Mouse (Mus musculus): ENCODE measurements around the gene Cmss1. TPM values are rescaled to one million over a fixed set of nuclear protein-coding genes. Genes with fewer than 3 reads are reported as not detected.

Cmss1 gene
- polyA plus RNA-seq, 1 experiment from 2014 or later = 52.5 TPM

DNA sequence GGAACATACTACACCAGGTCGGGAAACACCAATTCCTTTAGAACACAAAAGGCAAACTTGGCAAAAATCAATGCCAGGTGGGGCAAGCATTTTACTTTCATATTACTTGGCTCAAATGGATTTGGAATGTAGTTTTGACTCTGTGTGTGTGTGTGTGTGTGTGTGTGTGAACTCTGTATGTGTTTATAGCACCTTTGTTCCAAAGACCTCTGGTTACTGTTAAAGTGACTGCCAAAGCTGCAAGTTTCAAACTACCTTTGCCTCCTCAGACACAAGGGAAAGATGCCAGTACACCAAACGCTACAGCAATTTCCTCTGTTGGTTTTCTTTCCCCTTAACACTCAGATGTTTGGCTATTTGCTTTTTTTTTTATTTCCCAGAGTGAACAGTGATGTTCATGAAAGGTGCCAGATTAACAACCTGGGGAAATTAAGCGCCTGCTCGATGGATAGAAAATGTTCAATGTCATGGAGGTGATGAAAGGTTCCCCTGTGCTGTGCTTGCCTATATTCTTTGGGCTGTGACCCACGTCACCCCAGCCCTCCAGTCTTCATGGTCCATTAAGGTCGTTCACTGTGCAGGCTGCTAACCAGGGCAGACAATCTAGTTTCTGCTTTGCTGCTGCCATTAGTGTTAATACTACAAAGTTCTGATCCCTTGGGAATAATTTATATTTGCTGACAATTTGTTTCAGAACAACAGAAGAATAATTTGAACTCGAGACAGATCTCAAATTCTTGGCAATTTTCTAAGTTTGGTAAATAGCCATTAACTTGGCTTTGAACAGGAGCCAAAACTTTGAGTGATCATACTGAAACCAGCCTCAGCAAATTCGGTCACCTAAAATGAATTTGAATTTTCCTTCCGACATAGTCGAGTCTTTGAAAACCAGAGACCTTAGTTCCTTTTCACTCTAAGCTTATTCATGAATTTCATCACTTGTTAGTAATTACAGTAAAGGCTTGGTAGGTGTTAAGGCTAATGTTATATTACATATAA is 161.3 kb downstream of the Cmss1 start:
- Histone ChIP-seq H3K27me3 (ENCODE audit: control insufficient read depth, insufficient read depth, low read length) (no peaks in the 10 kb centered on the region), H3K27ac (ENCODE audit: low read depth, low read length) (no peak overlapping the region), H3K9ac (ENCODE audit: low read length) (no peak overlapping the region), H3K4me1 (replicated peaks; ENCODE audit: control insufficient read depth, insufficient read depth, low read length) (no peaks in the 10 kb centered on the region), H3K4me3 (ENCODE audit: low read depth, low read length) (no peak overlapping the region), H3K4me2 (ENCODE audit: low read depth, low read length, severe bottlenecking) (no peak overlapping the region), H3K9me3 (ENCODE audit: control insufficient read depth, low read length) (peaks cover 2% of the 10 kb centered on the region; the same call in 1 of the 2 replicates), H3K36me3 (ENCODE audit: control insufficient read depth, insufficient read depth, low read length) (no peaks in the 10 kb centered on the region)
- DNase-seq (ENCODE audit: low spot score) = no peak
- ATAC-seq (replicated peaks; ENCODE audit: low FRiP score) = no peak
- 78% methylated on average over 10 of the region's 10 CpGs for WGBS

GRCm38 (mm10) chr16:57440706-57441437 is 165.8 kb downstream of the Cmss1 start:
- H3K27me3 ChIP-seq (ENCODE audit: control insufficient read depth, insufficient read depth, low read length) = no peaks in the 10 kb centered on the region
- H3K27ac ChIP-seq (ENCODE audit: low read depth, low read length) = no peak overlapping the region
- 78% methylated on average over 10 of the region's 10 CpGs for WGBS
- no peak for ATAC-seq (replicated peaks; ENCODE audit: low FRiP score)
- no peak overlapping the region for H3K4me3 ChIP-seq (ENCODE audit: low read depth, low read length)
- no peak overlapping the region for H3K9ac ChIP-seq (ENCODE audit: low read length)
- H3K9me3 ChIP-seq (ENCODE audit: control insufficient read depth, low read length) = no peaks in the 10 kb centered on the region
- no peaks in the 10 kb centered on the region for H3K4me1 ChIP-seq (replicated peaks; ENCODE audit: control insufficient read depth, insufficient read depth, low read length)
- H3K4me2 ChIP-seq (ENCODE audit: low read depth, low read length, severe bottlenecking) = no peak overlapping the region
- DNase-seq (ENCODE audit: low spot score) = no peak
- no peaks in the 10 kb centered on the region for H3K36me3 ChIP-seq (ENCODE audit: control insufficient read depth, insufficient read depth, low read length)

DNA sequence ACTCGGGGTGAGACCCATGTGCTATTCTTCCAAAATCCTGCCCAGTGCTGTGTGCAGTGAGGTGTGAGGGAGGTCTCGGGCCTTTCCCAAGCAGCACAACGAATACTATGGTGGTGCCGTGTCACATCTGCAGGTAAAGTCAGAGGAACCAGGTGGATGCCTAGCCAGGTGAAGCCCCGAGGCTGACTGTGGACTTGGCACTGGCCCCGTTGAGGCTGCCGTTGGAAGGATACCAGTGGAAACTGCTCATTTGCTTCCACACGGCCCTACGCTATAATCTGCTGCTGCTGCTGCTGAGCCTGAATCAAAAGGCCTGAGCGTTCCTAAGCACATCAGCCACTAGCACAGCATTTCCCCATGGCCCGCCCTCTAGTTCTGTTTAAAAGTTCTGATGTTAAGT is 167.5 kb downstream of the Cmss1 start:
- H3K4me1 ChIP-seq (replicated peaks; ENCODE audit: control insufficient read depth, insufficient read depth, low read length) = no peaks in the 10 kb centered on the region
- no peak overlapping the region for H3K9ac ChIP-seq (ENCODE audit: low read length)
- H3K27ac ChIP-seq (ENCODE audit: low read depth, low read length) = no peak overlapping the region
- H3K36me3 ChIP-seq (ENCODE audit: control insufficient read depth, insufficient read depth, low read length) = no peaks in the 10 kb centered on the region
- DNase-seq (ENCODE audit: low spot score) = no peak
- no peak overlapping the region for H3K4me3 ChIP-seq (ENCODE audit: low read depth, low read length)
- no peak overlapping the region for H3K4me2 ChIP-seq (ENCODE audit: low read depth, low read length, severe bottlenecking)
- ATAC-seq (replicated peaks; ENCODE audit: low FRiP score) = no peak
- H3K9me3 ChIP-seq (ENCODE audit: control insufficient read depth, low read length) = no peaks in the 10 kb centered on the region
- 87% methylated on average over 11 of the region's 11 CpGs for WGBS
- H3K27me3 ChIP-seq (ENCODE audit: control insufficient read depth, insufficient read depth, low read length) = no peaks in the 10 kb centered on the region

GRCm38 (mm10) chr16:57438288-57438685 is 168.4 kb downstream of the Cmss1 start:
- 78% methylated on average over 5 of the region's 5 CpGs for WGBS
- no peak overlapping the region for H3K4me3 ChIP-seq (ENCODE audit: low read depth, low read length)
- ATAC-seq (replicated peaks; ENCODE audit: low FRiP score) = no peak
- H3K4me2 ChIP-seq (ENCODE audit: low read depth, low read length, severe bottlenecking) = no peak overlapping the region
- no peaks in the 10 kb centered on the region for H3K36me3 ChIP-seq (ENCODE audit: control insufficient read depth, insufficient read depth, low read length)
- H3K9me3 ChIP-seq (ENCODE audit: control insufficient read depth, low read length) = no peaks in the 10 kb centered on the region
- no peak for DNase-seq (ENCODE audit: low spot score)
- H3K4me1 ChIP-seq (replicated peaks; ENCODE audit: control insufficient read depth, insufficient read depth, low read length) = no peaks in the 10 kb centered on the region
- no peak overlapping the region for H3K27ac ChIP-seq (ENCODE audit: low read depth, low read length)
- no peaks in the 10 kb centered on the region for H3K27me3 ChIP-seq (ENCODE audit: control insufficient read depth, insufficient read depth, low read length)
- H3K9ac ChIP-seq (ENCODE audit: low read length) = no peak overlapping the region

DNA sequence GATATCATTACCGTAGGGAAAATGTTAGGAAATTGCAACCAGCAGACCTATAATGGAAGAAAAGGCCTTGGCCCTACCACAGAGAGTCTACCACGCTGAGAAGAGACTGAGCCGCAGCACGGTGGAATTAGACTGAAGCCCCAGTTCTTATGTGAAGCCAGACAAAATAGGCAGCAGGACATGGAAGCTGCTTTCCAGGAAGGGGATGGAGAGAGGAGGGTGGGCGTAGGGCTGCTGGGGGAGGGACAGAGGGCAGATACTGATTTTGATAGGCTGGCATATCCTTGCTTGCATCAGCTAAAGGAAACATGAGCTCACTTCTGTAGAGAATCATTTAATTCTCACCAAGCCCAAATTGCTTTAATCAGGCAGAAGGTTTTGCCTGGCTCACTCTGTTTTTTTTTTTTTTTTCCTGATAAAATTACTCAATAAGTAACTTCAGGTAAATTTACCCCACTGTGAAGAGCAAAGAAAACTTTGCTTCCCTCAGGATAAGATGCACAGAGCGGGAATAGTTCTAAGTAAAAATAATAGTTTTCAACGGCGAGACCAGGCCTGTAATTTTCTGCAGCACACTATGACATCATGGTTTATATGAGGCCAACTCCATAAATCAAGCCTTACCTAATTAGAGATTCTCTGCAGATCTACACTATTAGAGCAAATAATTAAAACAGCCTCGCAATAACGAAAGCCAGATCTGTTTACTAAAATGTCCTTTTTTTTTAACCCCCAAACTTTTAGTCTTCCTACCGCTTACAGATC is 169.0 kb downstream of the Cmss1 start:
- Histone ChIP-seq H3K4me1 (replicated peaks; ENCODE audit: control insufficient read depth, insufficient read depth, low read length) (no peaks in the 10 kb centered on the region), H3K4me2 (ENCODE audit: low read depth, low read length, severe bottlenecking) (no peak overlapping the region), H3K9me3 (ENCODE audit: control insufficient read depth, low read length) (no peaks in the 10 kb centered on the region), H3K27me3 (ENCODE audit: control insufficient read depth, insufficient read depth, low read length) (no peaks in the 10 kb centered on the region), H3K4me3 (ENCODE audit: low read depth, low read length) (no peak overlapping the region), H3K9ac (ENCODE audit: low read length) (no peak overlapping the region), H3K27ac (ENCODE audit: low read depth, low read length) (no peak overlapping the region), H3K36me3 (ENCODE audit: control insufficient read depth, insufficient read depth, low read length) (no peaks in the 10 kb centered on the region)
- DNase-seq (ENCODE audit: low spot score) = no peak
- peak; percentile 79 for ATAC-seq (replicated peaks; ENCODE audit: low FRiP score)
- WGBS = 72% methylated on average over 11 of the region's 11 CpGs

GRCm38 (mm10) chr16:57434640-57435039 is 172.0 kb downstream of the Cmss1 start:
- ATAC-seq (replicated peaks; ENCODE audit: low FRiP score) (no peak), DNase-seq (ENCODE audit: low spot score) (no peak)
- Histone ChIP-seq H3K4me1 (replicated peaks; ENCODE audit: control insufficient read depth, insufficient read depth, low read length) (no peaks in the 10 kb centered on the region), H3K27ac (ENCODE audit: low read depth, low read length) (no peak overlapping the region), H3K9ac (ENCODE audit: low read length) (no peak overlapping the region), H3K36me3 (ENCODE audit: control insufficient read depth, insufficient read depth, low read length) (no peaks in the 10 kb centered on the region), H3K4me2 (ENCODE audit: low read depth, low read length, severe bottlenecking) (no peak overlapping the region), H3K4me3 (ENCODE audit: low read depth, low read length) (no peak overlapping the region), H3K9me3 (ENCODE audit: control insufficient read depth, low read length) (no peaks in the 10 kb centered on the region), H3K27me3 (ENCODE audit: control insufficient read depth, insufficient read depth, low read length) (no peaks in the 10 kb centered on the region)
- 85% methylated on average over 3 of the region's 3 CpGs for WGBS

GRCm38 (mm10) chr16:57433671-57434070 is 173.0 kb downstream of the Cmss1 start:
- ATAC-seq (replicated peaks; ENCODE audit: low FRiP score) = no peak

GRCm38 (mm10) chr16:57433173-57433572 is 173.5 kb downstream of the Cmss1 start:
- 77% methylated on average over 4 of the region's 4 CpGs for WGBS

More at GRCm38 (mm10) chr16:57433671-57434070, 173.0 kb downstream of the Cmss1 start:
- no peak overlapping the region for H3K4me3 ChIP-seq (ENCODE audit: low read depth, low read length)
- H3K36me3 ChIP-seq (ENCODE audit: control insufficient read depth, insufficient read depth, low read length) = no peaks in the 10 kb centered on the region
- H3K4me1 ChIP-seq (replicated peaks; ENCODE audit: control insufficient read depth, insufficient read depth, low read length) = no peaks in the 10 kb centered on the region
- no peaks in the 10 kb centered on the region for H3K9me3 ChIP-seq (ENCODE audit: control insufficient read depth, low read length)
- no peak overlapping the region for H3K27ac ChIP-seq (ENCODE audit: low read depth, low read length)
- WGBS = 85% methylated on average over 6 of the region's 6 CpGs
- no peak overlapping the region for H3K9ac ChIP-seq (ENCODE audit: low read length)
- DNase-seq (ENCODE audit: low spot score) = no peak
- no peak overlapping the region for H3K4me2 ChIP-seq (ENCODE audit: low read depth, low read length, severe bottlenecking)
- no peaks in the 10 kb centered on the region for H3K27me3 ChIP-seq (ENCODE audit: control insufficient read depth, insufficient read depth, low read length)

More at GRCm38 (mm10) chr16:57433173-57433572, 173.5 kb downstream of the Cmss1 start:
- DNase-seq (ENCODE audit: low spot score) (no peak), ATAC-seq (replicated peaks; ENCODE audit: low FRiP score) (no peak)
- Histone ChIP-seq H3K9ac (ENCODE audit: low read length) (no peak overlapping the region), H3K27me3 (ENCODE audit: control insufficient read depth, insufficient read depth, low read length) (no peaks in the 10 kb centered on the region), H3K4me1 (replicated peaks; ENCODE audit: control insufficient read depth, insufficient read depth, low read length) (no peaks in the 10 kb centered on the region), H3K27ac (ENCODE audit: low read depth, low read length) (no peak overlapping the region), H3K9me3 (ENCODE audit: control insufficient read depth, low read length) (no peaks in the 10 kb centered on the region), H3K36me3 (ENCODE audit: control insufficient read depth, insufficient read depth, low read length) (no peaks in the 10 kb centered on the region), H3K4me3 (ENCODE audit: low read depth, low read length) (no peak overlapping the region), H3K4me2 (ENCODE audit: low read depth, low read length, severe bottlenecking) (no peak overlapping the region)

All from forebrain, embryonic 11.5 days (tissue).